24 mouse cellular contexts compared by ENCODE assay signal in genomic region chr10:66889786-66890555, GRCm38 (mm10).
DNase-seq lines count a peak whose midpoint lies in the region; ATAC-seq lines count a peak whose summit lies in the region.
"Had no signal": no experiment of that assay in that cellular context is flagged by ENCODE, and none has a peak within 500 bp of the region (broad histone marks: within the 10 kb centered on the region; RNA-seq: fewer than 3 reads in every experiment).

No protein-coding gene starts in this region.

- H3K36me3 ChIP-seq in embryonic facial prominence, embryonic 11.5 days (replicated peaks; ENCODE audit: control insufficient read depth, insufficient read depth, low read depth, low read length): no peaks in the 10 kb centered on the region
- no peaks in the 10 kb centered on the region for H3K36me3 ChIP-seq in embryonic facial prominence, embryonic 10.5 days (replicated peaks)
- no peaks in the 10 kb centered on the region for H3K36me3 ChIP-seq in limb, embryonic 13.5 days
- H3K36me3 ChIP-seq in limb, embryonic 10.5 days: no peaks in the 10 kb centered on the region
- H3K36me3 ChIP-seq: forebrain, embryonic 15.5 days; hindbrain, embryonic 10.5 days; midbrain, embryonic 15.5 days had no signal

- H3K27ac ChIP-seq in embryonic facial prominence, embryonic 11.5 days (replicated peaks; ENCODE audit: low read depth, low read length): 0 out of 2 replicates have a peak overlapping the region, but pooled peaks have one; percentile 2
- no peak overlapping the region for H3K27ac ChIP-seq in embryonic facial prominence, embryonic 10.5 days (replicated peaks)
- H3K27ac ChIP-seq in limb, embryonic 13.5 days: no peak overlapping the region; the same call in 1 of the 2 replicates
- no peak overlapping the region for H3K27ac ChIP-seq in limb, embryonic 10.5 days
- H3K27ac ChIP-seq: forebrain, embryonic 15.5 days; hindbrain, embryonic 10.5 days; hindbrain, postnatal 0 days; midbrain, embryonic 15.5 days had no signal

- no peaks in the 10 kb centered on the region for H3K4me1 ChIP-seq in embryonic facial prominence, embryonic 11.5 days (ENCODE audit: control insufficient read depth, insufficient read depth, low read length)
- 0 out of 2 replicates have a peak, but pooled peaks cover 3% of the 10 kb centered on the region for H3K4me1 ChIP-seq in embryonic facial prominence, embryonic 10.5 days
- 0 out of 2 replicates have a peak, but pooled peaks cover 3% of the 10 kb centered on the region for H3K4me1 ChIP-seq in limb, embryonic 13.5 days
- H3K4me1 ChIP-seq in limb, embryonic 10.5 days: no peaks in the 10 kb centered on the region
- H3K4me1 ChIP-seq: forebrain, embryonic 15.5 days; hindbrain, embryonic 10.5 days; megakaryocyte, embryonic 14.5 days; midbrain, embryonic 15.5 days had no signal

- no peak overlapping the region for H3K4me2 ChIP-seq in embryonic facial prominence, embryonic 11.5 days (ENCODE audit: low read depth, low read length)
- H3K4me2 ChIP-seq in limb, embryonic 13.5 days (replicated peaks): no peak overlapping the region
- H3K4me2 ChIP-seq: forebrain, embryonic 15.5 days; liver, embryonic 11.5 days; midbrain, embryonic 15.5 days had no signal

- no peaks in the 10 kb centered on the region for H3K27me3 ChIP-seq in embryonic facial prominence, embryonic 11.5 days (ENCODE audit: control insufficient read depth, insufficient read depth, low read length)
- no peaks in the 10 kb centered on the region for H3K27me3 ChIP-seq in embryonic facial prominence, embryonic 10.5 days (replicated peaks; ENCODE audit: low read depth, poor library complexity, severe bottlenecking)
- no peaks in the 10 kb centered on the region for H3K27me3 ChIP-seq in limb, embryonic 13.5 days
- no peaks in the 10 kb centered on the region for H3K27me3 ChIP-seq in limb, embryonic 10.5 days (ENCODE audit: low read depth, poor library complexity, severe bottlenecking)
- H3K27me3 ChIP-seq: forebrain, embryonic 15.5 days; midbrain, embryonic 15.5 days; Patski had no signal

- WGBS in embryonic facial prominence, embryonic 11.5 days: 70% methylated on average over 12 of the region's 12 CpGs
- WGBS in embryonic facial prominence, embryonic 10.5 days: 80% methylated on average over 12 of the region's 12 CpGs
- WGBS in limb, embryonic 13.5 days: 53% methylated on average over 12 of the region's 12 CpGs
- 83% methylated on average over 12 of the region's 12 CpGs for WGBS in limb, embryonic 10.5 days

- ATAC-seq in embryonic facial prominence, embryonic 11.5 days (replicated peaks; ENCODE audit: insufficient number of reproducible peaks, low FRiP score, low TSS enrichment, low read depth): no peak
- ATAC-seq in limb, embryonic 13.5 days (ENCODE audit: low FRiP score, low read depth): peak; percentile 28; the same call in 1 of the 2 replicates
- ATAC-seq: forebrain, embryonic 15.5 days; hindbrain, postnatal 0 days; intestine, postnatal 0 days; midbrain, embryonic 15.5 days; Patski had no signal

- no peak overlapping the region for H3K9ac ChIP-seq in embryonic facial prominence, embryonic 11.5 days (replicated peaks; ENCODE audit: low read length)
- H3K9ac ChIP-seq in limb, embryonic 13.5 days: no peak overlapping the region
- H3K9ac ChIP-seq: forebrain, embryonic 15.5 days; midbrain, embryonic 15.5 days had no signal

- H3K9me3 ChIP-seq in embryonic facial prominence, embryonic 11.5 days (replicated peaks; ENCODE audit: control insufficient read depth, low read length): no peaks in the 10 kb centered on the region
- H3K9me3 ChIP-seq in embryonic facial prominence, embryonic 10.5 days: no peaks in the 10 kb centered on the region
- H3K9me3 ChIP-seq in limb, embryonic 13.5 days: no peaks in the 10 kb centered on the region
- no peaks in the 10 kb centered on the region for H3K9me3 ChIP-seq in limb, embryonic 10.5 days (replicated peaks)
- H3K9me3 ChIP-seq: forebrain, embryonic 15.5 days; midbrain, embryonic 15.5 days had no signal

- intact Hi-C loops in heart, postnatal 14 days (cut with DNase I): no loop called here

- DNase-seq in embryonic facial prominence, embryonic 11.5 days (ENCODE audit: low spot score): peak; percentile 40
- no peak for DNase-seq in embryonic facial prominence, embryonic 10.5 days (ENCODE audit: low spot score)
- no peak for DNase-seq in limb, embryonic 10.5 days (ENCODE audit: low spot score)
- DNase-seq in right cerebral cortex, postnatal 14 days: peak; percentile 26
- no peak for DNase-seq in right cerebral cortex, postnatal 4 days
- DNase-seq in kidney, adult 11 months: no peak
- no peak for DNase-seq in heart, postnatal 14 days
- DNase-seq: adrenal gland, adult 8-10 months; cerebellum, adult 11 months; cerebellum, postnatal 10 days; embryo, embryonic 11 days; gastrocnemius, postnatal 36 days; lung, adult 2 months; thymus, postnatal 25 days had no signal

- no peak overlapping the region for H3K4me3 ChIP-seq in embryonic facial prominence, embryonic 11.5 days (ENCODE audit: low read depth, low read length)
- no peak overlapping the region for H3K4me3 ChIP-seq in embryonic facial prominence, embryonic 10.5 days
- H3K4me3 ChIP-seq in limb, embryonic 13.5 days: no peak overlapping the region
- no peak overlapping the region for H3K4me3 ChIP-seq in limb, embryonic 10.5 days
- H3K4me3 ChIP-seq: forebrain, embryonic 15.5 days; hindbrain, embryonic 10.5 days; megakaryocyte, embryonic 14.5 days; midbrain, embryonic 15.5 days; myocyte had no signal

Comparison
In these comparisons a context has a peak if more than half of its experiments do, and no peak if none do; other contexts are left out.
1. DNase-seq: peak in embryonic facial prominence, embryonic 11.5 days (single experiment) and right cerebral cortex, postnatal 14 days (single experiment); none in embryonic facial prominence, embryonic 10.5 days (single experiment), limb, embryonic 10.5 days (single experiment), right cerebral cortex, postnatal 4 days (single experiment), kidney, adult 11 months (single experiment) and heart, postnatal 14 days (0 of 2).